Mouse (Mus musculus): Measurements from ENCODE around the gene Grip1. TPM values are rescaled to one million over a fixed set of nuclear protein-coding genes. Genes with fewer than 3 reads are reported as not detected.

The Grip1 gene
- total and polyA plus RNA-seq, 2 experiments from 2014 or later: 0.38 to 0.67 TPM

GRCm38 (mm10) chr10:119415106-119415505 lies 38.5 kb upstream of the Grip1 start:
- H3K9ac ChIP-seq (replicated peaks; ENCODE audit: low read depth, low read length): no peak overlapping the region
- ATAC-seq (ENCODE audit: insufficient read depth, low read depth): no peak
- H3K27ac ChIP-seq (ENCODE audit: low read depth): no peak overlapping the region
- H3K4me1 ChIP-seq (ENCODE audit: control insufficient read depth, insufficient read depth): no peaks in the 10 kb centered on the region
- no peak overlapping the region for H3K4me2 ChIP-seq (ENCODE audit: low read depth, low read length)
- H3K27me3 ChIP-seq (ENCODE audit: control insufficient read depth, insufficient read depth, low read length): no peaks in the 10 kb centered on the region
- no peak overlapping the region for H3K4me3 ChIP-seq (ENCODE audit: low read depth, low read length)
- no peaks in the 10 kb centered on the region for H3K36me3 ChIP-seq (replicated peaks; ENCODE audit: control insufficient read depth, insufficient read depth, low read length)
- H3K9me3 ChIP-seq (replicated peaks; ENCODE audit: control insufficient read depth, low read length): no peaks in the 10 kb centered on the region
- DNase-seq (ENCODE audit: low spot score): no peak
- 62% methylated on average over 4 of the region's 4 CpGs for WGBS
- TF ChIP-seq CTCF (IDR thresholded peaks at IDR 0.05; ENCODE audit: low read depth) (no peak), EP300 (IDR thresholded peaks at IDR 0.05; ENCODE audit: low read depth) (no peak)

GRCm38 (mm10) chr10:119421418-119421817 lies 32.2 kb upstream of the Grip1 start:
- DNase-seq (ENCODE audit: low spot score) (no peak), ATAC-seq (ENCODE audit: insufficient read depth, low read depth) (no peak; the same call in 1 of the 2 replicates)
- H3K36me3 ChIP-seq (replicated peaks; ENCODE audit: control insufficient read depth, insufficient read depth, low read length): no peaks in the 10 kb centered on the region
- H3K27me3 ChIP-seq (ENCODE audit: control insufficient read depth, insufficient read depth, low read length): no peaks in the 10 kb centered on the region
- no peak for TF ChIP-seq EP300 (IDR thresholded peaks at IDR 0.05; ENCODE audit: low read depth)
- TF ChIP-seq CTCF (IDR thresholded peaks at IDR 0.05; ENCODE audit: low read depth): no peak
- H3K9ac ChIP-seq (replicated peaks; ENCODE audit: low read depth, low read length): no peak overlapping the region
- no peaks in the 10 kb centered on the region for H3K9me3 ChIP-seq (replicated peaks; ENCODE audit: control insufficient read depth, low read length)
- H3K27ac ChIP-seq (ENCODE audit: low read depth): no peak overlapping the region
- WGBS: 23% methylated on average over 6 of the region's 6 CpGs
- no peak overlapping the region for H3K4me2 ChIP-seq (ENCODE audit: low read depth, low read length)
- H3K4me3 ChIP-seq (ENCODE audit: low read depth, low read length): no peak overlapping the region
- no peaks in the 10 kb centered on the region for H3K4me1 ChIP-seq (ENCODE audit: control insufficient read depth, insufficient read depth)

- TF ChIP-seq CTCF (IDR thresholded peaks at IDR 0.05; ENCODE audit: low read depth): no peak
- no peak for TF ChIP-seq EP300 (IDR thresholded peaks at IDR 0.05; ENCODE audit: low read depth)
- ATAC-seq (ENCODE audit: insufficient read depth, low read depth) (no peak), DNase-seq (ENCODE audit: low spot score) (no peak)
- 73% methylated on average over 11 of the region's 11 CpGs for WGBS
- no peaks in the 10 kb centered on the region for H3K4me1 ChIP-seq (ENCODE audit: control insufficient read depth, insufficient read depth)
- no peak overlapping the region for H3K9ac ChIP-seq (replicated peaks; ENCODE audit: low read depth, low read length)
- H3K27ac ChIP-seq (ENCODE audit: low read depth): no peak overlapping the region
- no peaks in the 10 kb centered on the region for H3K27me3 ChIP-seq (ENCODE audit: control insufficient read depth, insufficient read depth, low read length)
- no peaks in the 10 kb centered on the region for H3K36me3 ChIP-seq (replicated peaks; ENCODE audit: control insufficient read depth, insufficient read depth, low read length)
- H3K4me3 ChIP-seq (ENCODE audit: low read depth, low read length): no peak overlapping the region
- H3K9me3 ChIP-seq (replicated peaks; ENCODE audit: control insufficient read depth, low read length): no peaks in the 10 kb centered on the region
- H3K4me2 ChIP-seq (ENCODE audit: low read depth, low read length): no peak overlapping the region
These were observed 29.7 kb upstream of the Grip1 start for GRCm38 (mm10) chr10:119423821-119424534.

- no peaks in the 10 kb centered on the region for H3K27me3 ChIP-seq (ENCODE audit: control insufficient read depth, insufficient read depth, low read length)
- H3K4me3 ChIP-seq (ENCODE audit: low read depth, low read length): no peak overlapping the region
- ATAC-seq (ENCODE audit: insufficient read depth, low read depth): no peak
- H3K27ac ChIP-seq (ENCODE audit: low read depth): no peak overlapping the region
- no peak overlapping the region for H3K9ac ChIP-seq (replicated peaks; ENCODE audit: low read depth, low read length)
- H3K4me1 ChIP-seq (ENCODE audit: control insufficient read depth, insufficient read depth): no peaks in the 10 kb centered on the region
- no peak for TF ChIP-seq CTCF (IDR thresholded peaks at IDR 0.05; ENCODE audit: low read depth)
- TF ChIP-seq EP300 (IDR thresholded peaks at IDR 0.05; ENCODE audit: low read depth): no peak
- H3K4me2 ChIP-seq (ENCODE audit: low read depth, low read length): no peak overlapping the region
- DNase-seq (ENCODE audit: low spot score): no peak
- no peaks in the 10 kb centered on the region for H3K36me3 ChIP-seq (replicated peaks; ENCODE audit: control insufficient read depth, insufficient read depth, low read length)
- WGBS: 82% methylated on average over 7 of the region's 7 CpGs
- H3K9me3 ChIP-seq (replicated peaks; ENCODE audit: control insufficient read depth, low read length): no peaks in the 10 kb centered on the region
These were observed 26.0 kb upstream of the Grip1 start for GRCm38 (mm10) chr10:119427653-119428052.

- H3K9ac ChIP-seq (replicated peaks; ENCODE audit: low read depth, low read length): no peak overlapping the region
- DNase-seq (ENCODE audit: low spot score) (no peak), ATAC-seq (ENCODE audit: insufficient read depth, low read depth) (no peak)
- 69% methylated on average over 7 of the region's 7 CpGs for WGBS
- H3K27ac ChIP-seq (ENCODE audit: low read depth): no peak overlapping the region
- no peaks in the 10 kb centered on the region for H3K36me3 ChIP-seq (replicated peaks; ENCODE audit: control insufficient read depth, insufficient read depth, low read length)
- H3K4me3 ChIP-seq (ENCODE audit: low read depth, low read length): no peak overlapping the region
- TF ChIP-seq CTCF (IDR thresholded peaks at IDR 0.05; ENCODE audit: low read depth) (no peak), EP300 (IDR thresholded peaks at IDR 0.05; ENCODE audit: low read depth) (no peak)
- no peaks in the 10 kb centered on the region for H3K27me3 ChIP-seq (ENCODE audit: control insufficient read depth, insufficient read depth, low read length)
- no peaks in the 10 kb centered on the region for H3K4me1 ChIP-seq (ENCODE audit: control insufficient read depth, insufficient read depth)
- H3K4me2 ChIP-seq (ENCODE audit: low read depth, low read length): no peak overlapping the region
- H3K9me3 ChIP-seq (replicated peaks; ENCODE audit: control insufficient read depth, low read length): no peaks in the 10 kb centered on the region
These were observed 25.5 kb upstream of the Grip1 start for GRCm38 (mm10) chr10:119428106-119428505.

- Histone ChIP-seq H3K9ac (replicated peaks; ENCODE audit: low read depth, low read length) (no peak overlapping the region), H3K4me3 (ENCODE audit: low read depth, low read length) (no peak overlapping the region), H3K27ac (ENCODE audit: low read depth) (no peak overlapping the region), H3K4me1 (ENCODE audit: control insufficient read depth, insufficient read depth) (no peaks in the 10 kb centered on the region), H3K4me2 (ENCODE audit: low read depth, low read length) (no peak overlapping the region), H3K9me3 (replicated peaks; ENCODE audit: control insufficient read depth, low read length) (no peaks in the 10 kb centered on the region), H3K36me3 (replicated peaks; ENCODE audit: control insufficient read depth, insufficient read depth, low read length) (no peaks in the 10 kb centered on the region), H3K27me3 (ENCODE audit: control insufficient read depth, insufficient read depth, low read length) (no peaks in the 10 kb centered on the region)
- 77% methylated on average over 7 of the region's 7 CpGs for WGBS
- ATAC-seq (ENCODE audit: insufficient read depth, low read depth) (no peak), DNase-seq (ENCODE audit: low spot score) (no peak)
- TF ChIP-seq EP300 (IDR thresholded peaks at IDR 0.05; ENCODE audit: low read depth): no peak
- no peak for TF ChIP-seq CTCF (IDR thresholded peaks at IDR 0.05; ENCODE audit: low read depth)
These were observed 23.4 kb upstream of the Grip1 start for GRCm38 (mm10) chr10:119430240-119430639.

All from heart, postnatal 0 days (tissue).